Mouse (Mus musculus) ovary, adult 18-20 months (tissue): ENCODE data around the gene B4galt4.
"Not testable (repeated sequence)": the region's sequence is repeated elsewhere in the genome, so short reads cannot be mapped to it uniquely, and the experiment has no call there.

ENCODE experiments used
- DNase-seq: peaks from one replicate; pipeline ENCODE4 v3.0.0; 2022; ENCODE audit warnings: low spot score, mixed read lengths

Gene B4galt4

GRCm38 (mm10) chr16:38742113-38742658, at the start of gene B4galt4:
Gene B4galt4, plus strand, starts transcription at chr16:38742264.
- peak; percentile 79 for DNase-seq

- DNase-seq = no peak
Measured at GRCm38 (mm10) chr16:38694906-38695540, 47.0 kb upstream of the B4galt4 start.

GRCm38 (mm10) chr16:38695557-38695956, 46.5 kb upstream of the B4galt4 start:
- no peak for DNase-seq

DNA sequence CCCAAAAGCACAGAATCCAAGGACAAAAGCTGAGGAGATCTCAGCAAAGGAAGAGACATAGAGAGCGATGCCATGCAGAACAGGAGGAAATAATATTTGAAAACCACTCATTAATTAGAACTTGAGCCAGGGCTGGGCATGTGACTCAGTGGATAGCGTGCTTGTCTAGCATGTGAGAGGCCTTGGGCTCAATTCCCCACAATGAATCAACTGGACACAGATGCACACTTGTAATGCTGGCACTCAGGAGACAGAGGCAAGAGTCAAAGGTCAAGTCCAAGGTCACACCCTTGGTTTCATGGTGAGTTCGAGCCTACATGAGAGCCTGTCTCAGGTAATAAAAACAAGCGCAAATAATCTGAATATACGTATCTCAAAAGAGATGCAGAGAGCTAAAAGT, 44.5 kb upstream of the B4galt4 start:
- no peak for DNase-seq

- DNase-seq = no peak
Measured at GRCm38 (mm10) chr16:38700392-38701162, 41.5 kb upstream of the B4galt4 start.

DNA sequence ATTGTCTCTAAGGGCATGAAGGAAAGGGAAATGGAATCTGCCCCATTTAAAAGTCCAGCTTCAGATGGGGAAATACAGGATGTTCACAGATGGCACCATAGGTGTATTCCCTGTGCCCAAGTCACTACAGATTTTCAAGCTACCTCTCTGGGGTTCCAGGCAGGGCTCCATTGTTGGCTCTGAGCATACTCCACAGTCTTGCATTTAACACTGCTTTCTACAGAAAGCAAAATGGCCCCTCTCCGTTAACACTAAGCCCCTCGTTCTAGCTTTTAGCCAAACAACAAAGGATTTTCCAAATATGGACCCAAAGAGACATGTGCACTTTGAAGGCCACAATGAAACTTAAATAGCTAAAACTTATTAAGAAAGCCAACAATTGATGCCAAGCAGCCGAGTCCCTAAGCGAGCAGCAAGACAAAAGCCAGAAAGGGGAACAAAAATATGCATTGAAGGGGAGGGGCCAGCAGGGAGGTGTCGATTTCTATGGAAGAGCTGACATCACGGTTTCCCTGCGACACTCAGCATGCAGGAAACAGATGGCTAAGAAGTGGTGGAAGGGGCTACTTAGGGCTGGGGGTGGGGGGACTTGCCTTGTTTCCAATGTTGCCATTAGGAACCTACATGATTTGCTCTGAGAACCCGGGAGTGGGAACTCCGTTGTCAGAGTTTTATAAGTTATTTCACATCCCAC, 40.4 kb upstream of the B4galt4 start:
- DNase-seq = no peak

DNA sequence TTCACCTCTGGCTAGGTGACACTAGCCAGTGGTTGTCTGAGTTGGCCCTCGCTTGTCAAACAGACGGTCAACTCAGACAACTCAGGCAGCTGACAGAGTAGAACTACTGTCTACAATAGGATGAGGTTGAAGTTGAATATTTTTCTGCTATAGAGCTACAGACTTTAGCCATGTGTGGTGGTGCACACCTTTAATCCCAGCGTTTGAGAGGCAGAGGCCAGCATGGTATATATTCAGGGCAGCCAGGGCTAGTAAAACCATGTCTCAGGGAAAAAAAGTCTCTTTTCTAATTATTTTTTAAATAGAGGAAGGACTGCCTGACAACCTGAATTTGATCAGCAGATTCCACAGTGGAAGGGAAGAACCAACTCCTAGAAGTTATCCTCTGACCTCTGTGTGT, 39.7 kb upstream of the B4galt4 start:
- DNase-seq = no peak

DNA sequence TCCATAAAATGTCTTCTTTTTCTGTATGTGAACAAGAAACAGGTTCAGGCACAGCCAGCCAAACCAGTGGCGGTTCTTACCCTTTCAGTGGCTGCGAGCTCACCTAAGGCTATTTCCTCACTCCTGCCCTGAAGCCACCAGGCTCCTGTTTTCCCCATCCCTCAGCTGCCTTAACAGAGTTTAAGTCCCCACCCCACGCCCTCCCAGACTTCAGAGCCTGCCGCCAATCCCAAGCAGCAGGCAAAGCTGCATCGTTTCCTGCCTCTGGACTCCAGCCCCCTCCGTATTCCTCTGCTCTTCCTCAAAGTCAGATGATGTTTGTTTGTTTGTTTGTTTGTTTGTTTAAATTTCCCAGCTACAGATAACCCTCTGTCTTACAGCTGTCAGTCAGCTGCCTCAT, 38.6 kb upstream of the B4galt4 start:
- DNase-seq = no peak

GRCm38 (mm10) chr16:38705531-38706281, 36.4 kb upstream of the B4galt4 start:
- no peak for DNase-seq

DNA sequence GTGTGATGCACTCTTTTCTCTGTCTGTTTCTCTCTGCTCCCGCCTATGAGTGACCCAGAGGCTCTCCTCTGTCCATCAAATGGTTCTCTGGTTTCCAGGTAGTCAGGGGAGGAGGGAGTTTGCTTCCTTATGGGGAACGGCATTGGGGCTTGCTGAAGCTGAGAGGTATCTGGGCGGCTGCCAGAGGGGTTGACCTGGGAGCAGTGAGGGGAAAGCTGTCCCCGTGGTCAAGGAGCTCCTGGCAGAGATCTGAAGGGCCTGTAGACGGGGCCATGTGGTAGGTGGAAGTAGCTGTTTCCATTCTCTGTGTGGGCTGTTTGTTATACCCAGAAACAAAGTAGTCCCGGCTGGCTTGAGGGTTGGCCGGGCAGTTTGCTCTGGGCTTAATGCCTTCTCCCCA, 35.3 kb upstream of the B4galt4 start:
- no peak for DNase-seq

GRCm38 (mm10) chr16:38708962-38709520, 33.0 kb upstream of the B4galt4 start:
- DNase-seq = no peak

DNA sequence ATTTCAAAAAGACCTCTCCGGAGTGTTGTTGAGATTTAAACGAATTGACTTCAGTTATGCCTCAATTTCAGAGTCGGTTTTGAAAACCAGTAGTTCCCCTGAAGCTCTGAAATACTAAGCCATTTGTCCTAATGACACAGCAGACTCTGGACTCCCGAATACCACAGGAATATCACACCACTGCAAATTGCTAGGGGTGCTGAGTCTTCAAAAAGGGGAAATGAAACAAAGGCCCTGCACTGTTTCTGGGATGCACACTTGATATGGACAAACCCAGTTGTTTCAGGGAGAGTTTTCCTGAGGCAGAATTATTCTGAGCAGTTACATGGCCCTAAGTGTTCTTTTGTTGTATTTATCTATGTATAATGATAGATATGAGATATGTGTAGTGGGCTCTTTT, 30.8 kb upstream of the B4galt4 start:
- DNase-seq = no peak

DNA sequence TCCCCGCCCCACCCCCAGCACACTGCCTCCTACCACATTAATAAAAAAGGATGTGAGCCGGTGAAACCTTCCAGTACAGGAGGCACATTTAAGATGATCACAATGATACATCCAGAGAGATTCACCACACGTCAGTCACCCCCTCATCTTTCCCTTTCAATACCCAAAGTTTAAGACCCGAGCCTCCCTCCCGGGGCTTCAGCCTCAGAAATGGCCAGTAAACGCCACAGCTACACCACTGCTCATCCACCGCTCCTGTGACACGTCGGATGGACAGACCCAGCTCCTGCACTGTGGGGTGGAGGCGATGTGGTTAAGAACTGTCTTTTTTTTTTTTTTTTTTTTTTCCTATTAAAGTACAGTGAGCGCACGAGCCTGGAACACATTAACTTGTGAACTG, 30.0 kb upstream of the B4galt4 start:
- no peak for DNase-seq

DNA sequence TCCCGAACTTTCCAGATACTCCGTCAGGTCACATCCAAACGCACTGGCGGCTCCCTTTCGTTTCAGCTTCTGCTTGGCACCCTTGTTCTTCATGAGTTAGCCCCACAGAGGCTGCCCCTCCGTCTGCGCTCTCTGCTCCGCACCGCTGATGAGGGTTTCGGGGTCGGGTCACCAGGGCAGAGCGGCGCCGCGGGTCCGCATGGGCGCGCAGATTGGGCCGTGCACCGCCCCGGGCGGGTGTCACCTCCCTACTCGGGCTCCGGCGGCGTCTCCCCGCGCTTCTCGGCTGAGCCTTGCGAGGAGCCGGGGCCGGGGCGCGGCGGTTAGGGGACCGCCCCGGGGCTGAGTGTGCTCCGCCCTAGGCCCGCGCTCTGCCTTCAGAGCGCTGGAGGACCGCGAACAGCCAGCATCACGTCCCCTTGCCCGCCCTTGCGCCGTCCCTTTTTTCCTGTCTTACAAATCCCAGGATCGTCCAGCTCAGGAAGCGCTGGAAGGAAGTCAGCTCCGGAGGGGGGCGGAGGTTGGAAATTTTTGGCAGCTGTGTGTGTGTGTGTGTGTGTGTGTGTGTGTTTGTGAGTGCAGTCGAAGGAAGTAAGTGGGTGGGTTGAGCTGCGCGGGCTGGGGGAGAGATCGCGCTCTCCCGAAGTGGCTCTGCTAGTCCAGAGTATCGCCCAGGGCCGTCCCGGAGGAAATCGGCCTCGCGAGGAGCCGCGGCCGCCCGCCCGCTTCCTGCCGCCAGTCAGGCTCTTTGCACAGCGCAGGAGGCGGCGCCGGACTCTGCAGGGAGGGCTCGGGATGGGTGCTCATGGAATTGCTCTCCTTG, 29.3 kb upstream of the B4galt4 start, which contains the start of gene Arhgap31:
Arhgap31 (minus strand) TSS at position 694 of the 823 bp plus-strand sequence.
- peak; percentile 72 for DNase-seq

DNA sequence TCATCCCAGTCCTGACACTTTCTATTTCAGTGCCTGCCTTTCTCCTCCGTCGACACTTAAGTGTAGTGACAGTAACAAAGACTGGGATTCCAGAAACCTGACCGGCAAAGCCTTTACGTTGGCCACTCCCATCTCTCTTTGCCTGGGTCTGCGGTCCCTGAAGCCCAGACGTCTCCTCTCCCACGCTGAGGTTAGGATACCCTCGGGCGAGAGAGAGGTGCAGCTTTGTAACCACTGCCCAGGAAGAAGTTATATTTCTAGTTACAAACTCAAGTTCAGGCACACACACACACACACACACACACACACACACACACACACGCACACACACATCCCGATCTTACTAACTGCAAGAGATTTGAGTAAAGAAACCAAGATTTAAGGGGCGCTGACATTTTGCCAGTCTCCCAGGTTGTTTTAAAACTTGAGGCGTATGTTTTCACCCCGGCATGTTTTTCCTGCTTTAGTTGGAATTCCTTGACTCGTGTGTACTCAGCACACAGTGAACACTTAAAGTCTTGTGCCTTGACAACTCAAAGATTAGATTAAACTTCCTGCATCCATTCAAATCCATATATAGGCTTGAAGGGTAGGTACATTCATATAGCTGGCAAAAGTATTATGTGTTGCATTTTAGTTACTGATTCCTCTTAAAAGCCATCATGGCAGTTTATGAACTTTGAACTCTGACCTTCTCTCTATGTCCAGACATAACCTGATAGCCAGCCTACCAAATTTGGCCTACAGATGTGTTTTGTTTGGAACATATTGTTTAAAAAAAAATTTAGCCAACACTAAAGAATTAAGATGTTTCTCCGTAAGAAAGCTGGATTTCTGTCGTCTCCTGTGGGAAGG, 28.4 kb upstream of the B4galt4 start:
- no peak for DNase-seq

- DNase-seq = not testable (repeated sequence)
Measured at GRCm38 (mm10) chr16:38714259-38714526, 27.9 kb upstream of the B4galt4 start.

DNA sequence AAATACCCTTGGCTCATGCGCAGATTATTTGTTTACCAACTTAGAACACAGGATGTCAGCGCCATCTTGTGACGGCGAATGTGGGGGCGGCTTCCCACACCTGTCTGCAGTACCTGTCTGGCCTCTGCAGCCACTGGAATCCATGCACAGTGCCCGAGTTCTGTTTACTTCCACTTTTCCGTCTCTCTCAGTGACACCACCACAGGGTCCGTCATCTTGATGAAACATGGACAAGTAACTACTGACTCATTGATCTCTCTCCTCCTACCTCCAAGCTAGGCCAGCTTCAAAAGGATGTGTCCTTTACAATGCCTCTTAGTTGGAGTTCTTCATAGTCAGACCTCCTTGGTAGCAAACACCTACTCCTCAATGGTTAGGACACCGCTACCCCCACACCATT, 20.7 kb upstream of the B4galt4 start:
- no peak for DNase-seq

GRCm38 (mm10) chr16:38724256-38724655, 17.8 kb upstream of the B4galt4 start:
- no peak for DNase-seq

DNA sequence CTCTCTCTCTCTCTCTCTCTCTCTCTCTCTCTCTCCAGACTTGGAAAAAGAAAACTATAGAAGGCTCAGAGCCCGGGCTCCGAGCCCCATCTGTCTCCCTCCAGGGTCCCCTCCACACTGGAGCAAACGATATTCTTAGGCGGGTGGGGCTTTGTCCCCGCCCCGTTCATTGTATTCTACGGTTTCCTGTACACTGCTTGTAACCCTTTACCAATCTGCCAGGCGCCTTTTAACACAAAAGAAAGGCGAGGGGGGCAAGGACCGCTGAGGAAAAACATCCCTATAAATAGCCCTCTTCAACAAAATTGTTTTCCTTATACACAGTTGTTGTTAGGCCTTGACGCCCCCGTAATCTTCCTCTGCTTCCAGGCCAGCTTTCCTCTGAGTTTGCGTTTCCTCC, 17.1 kb upstream of the B4galt4 start:
- no peak for DNase-seq

GRCm38 (mm10) chr16:38728576-38729132, 13.4 kb upstream of the B4galt4 start:
- DNase-seq = no peak
